Mouse (Mus musculus): ENCODE results near the gene Adam1a. TPM values are rescaled to one million over a fixed set of nuclear protein-coding genes. Genes with fewer than 3 reads are reported as not detected.

Gene Adam1a
- polyA plus RNA-seq, 1 experiment, result 140 TPM

DNA sequence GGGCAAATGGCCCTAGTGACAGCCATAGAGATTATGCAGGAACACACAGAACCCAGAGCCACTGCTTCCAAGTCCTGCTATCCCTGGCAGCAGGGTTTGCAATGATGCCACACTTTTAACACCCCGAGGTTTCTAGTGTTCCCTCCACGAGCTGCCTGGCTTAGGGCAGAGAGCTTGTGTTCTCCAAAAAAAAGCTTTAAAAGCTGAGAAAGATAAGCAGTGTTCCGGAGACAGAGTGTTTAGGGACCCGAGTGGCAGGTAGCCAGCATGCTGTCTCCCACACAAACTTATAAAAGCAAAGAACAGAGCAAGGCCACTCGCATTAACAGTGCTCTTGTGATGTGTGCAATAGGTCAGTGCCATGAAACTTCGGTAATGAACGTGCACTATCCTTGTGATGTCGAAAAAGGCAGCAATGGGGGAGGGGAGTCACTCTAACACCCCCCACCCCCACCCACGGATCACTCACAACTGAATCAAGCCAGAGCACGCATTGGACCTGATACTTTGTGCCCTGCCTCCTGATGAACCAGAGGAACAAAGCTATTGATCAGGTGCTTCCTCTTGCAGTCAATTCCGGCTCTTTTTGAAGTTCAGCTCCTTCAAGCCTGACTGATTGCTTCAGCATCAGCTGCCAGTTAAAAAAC, 46.3 kb upstream of the Adam1a start:
- H3K4me3 ChIP-seq (ENCODE audit: control insufficient read depth, low read depth, low read length), result peak overlapping the region; percentile 4; the same call in 1 of the 2 replicates

DNA sequence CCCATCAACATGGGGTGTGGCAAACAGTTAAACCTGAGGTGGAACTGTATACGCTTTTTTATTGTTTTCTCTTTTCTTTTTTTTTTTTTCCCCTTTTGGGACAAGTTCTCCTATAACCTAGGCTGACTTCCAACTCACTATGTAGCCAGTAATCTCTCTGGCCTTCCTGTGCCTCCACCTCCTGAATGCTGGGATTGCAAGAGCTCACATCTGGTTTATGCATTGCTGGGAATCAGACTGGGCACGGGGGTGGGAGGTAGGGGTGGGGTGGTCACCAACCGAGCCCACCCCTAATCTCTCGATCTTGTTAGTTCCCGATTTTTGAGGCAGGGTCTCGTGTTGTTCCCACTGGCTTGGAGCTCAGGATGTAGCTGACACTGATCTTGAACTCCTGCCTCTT, 44.6 kb upstream of the Adam1a start:
- no peak overlapping the region for H3K4me3 ChIP-seq (ENCODE audit: control insufficient read depth, low read depth, low read length)
- no peaks in the 10 kb centered on the region for H3K36me3 ChIP-seq (ENCODE audit: control insufficient read depth, insufficient read depth, low read length)
- TF ChIP-seq CTCF (IDR thresholded peaks at IDR 0.05; ENCODE audit: control insufficient read depth, insufficient read depth, insufficient replicate concordance, low read depth, low read length), result no peak
- TF ChIP-seq POLR2A (IDR thresholded peaks at IDR 0.05; ENCODE audit: control insufficient read depth, low read depth, low read length), result no peak
- no peak overlapping the region for H3K27ac ChIP-seq (ENCODE audit: control insufficient read depth, insufficient read depth, low read depth, low read length)
- H3K4me1 ChIP-seq (ENCODE audit: control insufficient read depth, insufficient read depth, low read length), result peaks cover 21% of the 10 kb centered on the region
- no peaks in the 10 kb centered on the region for H3K27me3 ChIP-seq (ENCODE audit: control insufficient read depth, insufficient read depth, low read length)

More for the DNA sequence above, 46.3 kb upstream of the Adam1a start:
- no peaks in the 10 kb centered on the region for H3K27me3 ChIP-seq (ENCODE audit: control insufficient read depth, insufficient read depth, low read length)
- TF ChIP-seq CTCF (IDR thresholded peaks at IDR 0.05; ENCODE audit: control insufficient read depth, insufficient read depth, insufficient replicate concordance, low read depth, low read length), result no peak
- TF ChIP-seq POLR2A (IDR thresholded peaks at IDR 0.05; ENCODE audit: control insufficient read depth, low read depth, low read length), result no peak
- no peaks in the 10 kb centered on the region for H3K36me3 ChIP-seq (ENCODE audit: control insufficient read depth, insufficient read depth, low read length)
- H3K4me1 ChIP-seq (ENCODE audit: control insufficient read depth, insufficient read depth, low read length), result peaks cover 14% of the 10 kb centered on the region
- peak overlapping the region; percentile 78 for H3K27ac ChIP-seq (ENCODE audit: control insufficient read depth, insufficient read depth, low read depth, low read length)

DNA sequence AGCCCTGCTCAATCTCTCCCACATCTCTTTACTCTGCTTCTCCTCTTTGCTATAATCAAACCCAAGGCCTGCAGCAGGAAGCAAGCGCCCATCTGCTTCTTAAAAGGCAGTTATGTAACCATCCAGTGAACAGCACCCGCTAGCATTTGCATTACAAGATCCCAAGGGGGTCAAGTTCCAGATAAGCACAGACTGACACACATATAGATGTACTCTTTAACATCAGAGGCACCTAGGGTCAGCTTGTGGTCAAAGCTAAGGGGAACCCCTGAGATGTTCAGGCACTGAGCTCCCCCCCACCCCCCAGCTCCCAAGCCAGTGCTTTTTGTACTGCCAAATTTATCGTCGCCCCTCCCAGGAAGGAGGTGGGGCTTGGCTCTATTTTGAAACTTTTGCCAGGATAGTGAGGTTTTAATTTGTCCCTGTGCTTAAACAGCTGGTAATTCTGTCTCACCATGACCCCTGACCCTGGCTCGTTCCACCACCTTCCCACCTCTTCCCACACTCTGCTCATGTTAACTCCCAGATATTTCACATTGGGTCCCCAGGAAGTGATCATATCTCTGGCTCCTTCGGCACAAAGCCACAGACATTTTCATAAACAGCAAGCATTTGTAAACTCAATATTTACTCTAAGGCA, 41.2 kb upstream of the Adam1a start:
- TF ChIP-seq POLR2A (IDR thresholded peaks at IDR 0.05; ENCODE audit: control insufficient read depth, low read depth, low read length) (no peak), CTCF (IDR thresholded peaks at IDR 0.05; ENCODE audit: control insufficient read depth, insufficient read depth, insufficient replicate concordance, low read depth, low read length) (no peak)
- no peak overlapping the region for H3K4me3 ChIP-seq (ENCODE audit: control insufficient read depth, low read depth, low read length)
- H3K36me3 ChIP-seq (ENCODE audit: control insufficient read depth, insufficient read depth, low read length), result no peaks in the 10 kb centered on the region
- no peaks in the 10 kb centered on the region for H3K27me3 ChIP-seq (ENCODE audit: control insufficient read depth, insufficient read depth, low read length)
- peaks cover 18% of the 10 kb centered on the region for H3K4me1 ChIP-seq (ENCODE audit: control insufficient read depth, insufficient read depth, low read length)
- H3K27ac ChIP-seq (ENCODE audit: control insufficient read depth, insufficient read depth, low read depth, low read length), result peak overlapping the region; percentile 44; the same call in 1 of the 2 replicates

DNA sequence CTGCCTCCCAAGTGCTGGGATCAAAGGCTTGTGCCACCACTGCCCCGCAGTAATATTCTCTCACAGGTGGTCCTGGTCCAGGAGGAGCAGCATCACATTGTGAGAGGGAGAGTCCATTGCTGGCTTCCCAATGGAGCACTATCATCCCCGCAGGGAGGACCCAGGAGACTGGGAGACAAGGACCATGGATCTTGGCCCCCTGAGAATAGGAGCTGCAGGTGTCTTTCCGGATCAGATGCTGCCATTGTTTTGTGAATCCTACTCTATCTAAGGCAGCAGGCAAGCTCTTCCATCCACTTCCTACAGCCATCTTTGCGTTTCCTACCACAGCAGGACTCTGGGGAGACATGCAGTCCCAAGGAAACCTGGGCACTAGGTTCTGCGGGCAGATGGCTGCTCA, 40.4 kb upstream of the Adam1a start:
- H3K4me1 ChIP-seq (ENCODE audit: control insufficient read depth, insufficient read depth, low read length), result peaks cover 18% of the 10 kb centered on the region
- no peak overlapping the region for H3K4me3 ChIP-seq (ENCODE audit: control insufficient read depth, low read depth, low read length)
- H3K27ac ChIP-seq (ENCODE audit: control insufficient read depth, insufficient read depth, low read depth, low read length), result no peak overlapping the region
- H3K27me3 ChIP-seq (ENCODE audit: control insufficient read depth, insufficient read depth, low read length), result no peaks in the 10 kb centered on the region
- no peak for TF ChIP-seq POLR2A (IDR thresholded peaks at IDR 0.05; ENCODE audit: control insufficient read depth, low read depth, low read length)
- TF ChIP-seq CTCF (IDR thresholded peaks at IDR 0.05; ENCODE audit: control insufficient read depth, insufficient read depth, insufficient replicate concordance, low read depth, low read length), result no peak
- no peaks in the 10 kb centered on the region for H3K36me3 ChIP-seq (ENCODE audit: control insufficient read depth, insufficient read depth, low read length)

DNA sequence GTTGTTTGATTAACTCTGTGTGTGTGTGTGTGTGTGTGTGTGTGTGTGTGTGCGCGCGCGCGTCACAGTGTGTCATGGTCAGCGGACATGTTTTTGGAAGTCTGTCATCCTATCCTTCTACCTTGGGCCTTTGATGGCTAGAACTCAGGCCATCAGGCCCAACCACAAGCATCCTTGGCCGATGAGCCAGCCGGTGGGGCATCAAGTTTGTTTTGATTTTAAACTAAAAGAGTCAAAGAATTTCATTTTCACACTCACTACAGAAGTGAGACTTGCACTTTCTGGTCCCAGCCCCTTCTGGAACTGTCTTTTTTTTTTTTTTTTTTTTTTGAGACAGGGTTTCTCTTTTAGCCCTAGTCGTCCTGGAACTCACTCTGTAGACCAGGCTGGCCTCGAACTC, 39.7 kb upstream of the Adam1a start:
- Histone ChIP-seq H3K4me3 (ENCODE audit: control insufficient read depth, low read depth, low read length) (no peak overlapping the region), H3K27me3 (ENCODE audit: control insufficient read depth, insufficient read depth, low read length) (no peaks in the 10 kb centered on the region), H3K4me1 (ENCODE audit: control insufficient read depth, insufficient read depth, low read length) (peaks cover 18% of the 10 kb centered on the region), H3K36me3 (ENCODE audit: control insufficient read depth, insufficient read depth, low read length) (no peaks in the 10 kb centered on the region), H3K27ac (ENCODE audit: control insufficient read depth, insufficient read depth, low read depth, low read length) (peak overlapping the region; percentile 13; the same call in 1 of the 2 replicates)
- TF ChIP-seq CTCF (IDR thresholded peaks at IDR 0.05; ENCODE audit: control insufficient read depth, insufficient read depth, insufficient replicate concordance, low read depth, low read length), result no peak
- TF ChIP-seq POLR2A (IDR thresholded peaks at IDR 0.05; ENCODE audit: control insufficient read depth, low read depth, low read length), result no peak

DNA sequence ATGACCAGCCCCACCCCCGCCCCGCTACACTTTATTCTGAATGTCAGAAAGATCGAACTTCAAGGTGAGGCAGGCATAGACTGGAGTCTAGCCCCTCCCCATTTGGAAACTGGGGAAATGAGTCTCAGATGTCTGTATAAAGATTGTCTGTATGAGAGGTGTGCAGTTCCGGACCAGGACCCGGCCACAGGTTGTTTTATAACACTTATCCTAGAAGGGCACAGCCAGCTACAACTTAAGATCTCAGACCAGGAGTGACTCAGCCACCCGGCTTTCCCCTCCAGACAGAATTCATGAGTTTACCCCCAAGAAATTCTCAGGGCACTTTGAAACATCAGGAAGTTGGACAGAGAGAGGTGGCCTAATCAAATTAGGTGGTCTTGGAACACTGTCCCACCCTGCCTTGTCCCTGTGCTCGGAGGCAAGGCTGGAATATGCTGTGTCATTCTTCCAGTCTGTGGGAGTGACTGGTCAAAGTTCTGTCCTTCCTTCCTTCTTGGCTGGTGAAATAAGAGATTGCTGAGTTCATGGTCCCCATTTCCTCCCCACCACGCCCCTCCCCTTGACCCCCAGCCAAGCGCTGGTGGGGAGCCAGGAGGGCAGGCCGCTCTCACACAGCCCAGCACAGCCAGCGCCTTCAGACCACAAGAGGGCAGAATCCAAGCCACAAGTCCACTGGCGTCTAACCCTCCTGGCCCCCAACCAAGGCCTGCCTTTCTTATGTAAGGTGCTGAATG, 38.7 kb upstream of the Adam1a start:
- Histone ChIP-seq H3K4me3 (ENCODE audit: control insufficient read depth, low read depth, low read length) (no peak overlapping the region), H3K4me1 (ENCODE audit: control insufficient read depth, insufficient read depth, low read length) (peaks cover 18% of the 10 kb centered on the region), H3K36me3 (ENCODE audit: control insufficient read depth, insufficient read depth, low read length) (no peaks in the 10 kb centered on the region), H3K27ac (ENCODE audit: control insufficient read depth, insufficient read depth, low read depth, low read length) (peak overlapping the region; percentile 75; the same call in 1 of the 2 replicates), H3K27me3 (ENCODE audit: control insufficient read depth, insufficient read depth, low read length) (no peaks in the 10 kb centered on the region)
- TF ChIP-seq CTCF (IDR thresholded peaks at IDR 0.05; ENCODE audit: control insufficient read depth, insufficient read depth, insufficient replicate concordance, low read depth, low read length), result peak; percentile 45; the same call in 1 of the 2 replicates
- no peak for TF ChIP-seq POLR2A (IDR thresholded peaks at IDR 0.05; ENCODE audit: control insufficient read depth, low read depth, low read length)

DNA sequence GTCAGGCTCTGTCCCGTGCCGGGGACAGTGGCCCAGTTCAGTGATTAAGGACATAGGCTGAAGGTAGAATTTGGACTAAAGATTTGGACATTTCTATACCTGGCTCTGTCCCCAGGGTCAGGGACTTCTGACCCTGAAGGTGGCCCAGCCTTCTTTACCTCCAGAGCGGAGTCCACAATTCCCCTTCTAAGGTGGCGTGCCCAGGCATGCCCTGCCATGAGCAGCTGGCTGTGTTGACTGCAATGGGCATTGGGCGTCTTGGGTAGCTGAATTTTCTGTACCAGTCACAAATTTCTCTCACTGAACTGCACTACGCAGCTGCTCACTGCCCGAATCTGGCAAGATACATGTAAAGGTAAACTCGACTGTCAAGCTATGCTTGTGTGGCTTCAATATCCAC, 36.7 kb upstream of the Adam1a start:
- Histone ChIP-seq H3K27ac (ENCODE audit: control insufficient read depth, insufficient read depth, low read depth, low read length) (no peak overlapping the region), H3K27me3 (ENCODE audit: control insufficient read depth, insufficient read depth, low read length) (no peaks in the 10 kb centered on the region), H3K36me3 (ENCODE audit: control insufficient read depth, insufficient read depth, low read length) (no peaks in the 10 kb centered on the region), H3K4me3 (ENCODE audit: control insufficient read depth, low read depth, low read length) (no peak overlapping the region), H3K4me1 (ENCODE audit: control insufficient read depth, insufficient read depth, low read length) (peaks cover 13% of the 10 kb centered on the region)
- TF ChIP-seq POLR2A (IDR thresholded peaks at IDR 0.05; ENCODE audit: control insufficient read depth, low read depth, low read length), result no peak

Measured in testis, adult 2 months (tissue).